In genomic region chr2:44444938-44445337, GRCm38 (mm10) we compare ENCODE assay signal across 26 mouse cellular contexts.
"Had no signal": no experiment of that assay in that cellular context is flagged by ENCODE, and none has a peak within 500 bp of the region (broad histone marks: within the 10 kb centered on the region; RNA-seq: fewer than 3 reads in every experiment).

No protein-coding gene starts in this region.

- H3K4me1 ChIP-seq: embryonic facial prominence, embryonic 12.5 days; forebrain, embryonic 15.5 days; heart, embryonic 10.5 days had no signal

- DNase-seq: cerebellum, adult 9-10 months; cerebellum, adult 9-11 months; cerebellum, postnatal 10 days; cerebellum, postnatal 14 days; cerebellum, postnatal 25 days; embryo, embryonic 11 days; forebrain, postnatal 0 days; gastrocnemius, adult 2 months; gastrocnemius, postnatal 10 days; gastrocnemius, postnatal 14 days; gastrocnemius, postnatal 25 days; gastrocnemius, postnatal 36 days; heart, adult 18-20 months; heart, adult 2 months had no signal

- H3K36me3 ChIP-seq: embryonic facial prominence, embryonic 10.5 days; embryonic facial prominence, embryonic 12.5 days; embryonic facial prominence, embryonic 15.5 days; forebrain, embryonic 12.5 days; forebrain, embryonic 15.5 days; heart, embryonic 10.5 days had no signal

- H3K9me3 ChIP-seq: embryonic facial prominence, embryonic 15.5 days had no signal

- H3K9ac ChIP-seq: embryonic facial prominence, embryonic 12.5 days; embryonic facial prominence, embryonic 13.5 days; embryonic facial prominence, embryonic 15.5 days; forebrain, embryonic 12.5 days; forebrain, embryonic 13.5 days; forebrain, embryonic 15.5 days; forebrain, postnatal 0 days had no signal

- H3K4me2 ChIP-seq: embryonic facial prominence, embryonic 12.5 days; embryonic facial prominence, embryonic 13.5 days; embryonic facial prominence, embryonic 15.5 days; forebrain, embryonic 12.5 days; forebrain, embryonic 13.5 days; forebrain, embryonic 15.5 days had no signal

- H3K4me3 ChIP-seq: embryonic facial prominence, embryonic 10.5 days; embryonic facial prominence, embryonic 12.5 days; embryonic facial prominence, embryonic 13.5 days; embryonic facial prominence, embryonic 15.5 days; erythroblast, embryonic 14.5 days; forebrain, embryonic 10.5 days; forebrain, embryonic 12.5 days; forebrain, embryonic 13.5 days; forebrain, embryonic 15.5 days; gastrocnemius, adult 2 months; heart, adult 2 months; heart, embryonic 10.5 days had no signal

- H3K27ac ChIP-seq: embryonic facial prominence, embryonic 10.5 days; embryonic facial prominence, embryonic 12.5 days; embryonic facial prominence, embryonic 13.5 days; embryonic facial prominence, embryonic 15.5 days; forebrain, embryonic 10.5 days; forebrain, embryonic 12.5 days; forebrain, embryonic 13.5 days; forebrain, embryonic 15.5 days; gastrocnemius, adult 2 months; heart, adult 2 months; heart, embryonic 10.5 days had no signal

- H3K27me3 ChIP-seq: embryonic facial prominence, embryonic 12.5 days; embryonic facial prominence, embryonic 13.5 days; embryonic facial prominence, embryonic 15.5 days; forebrain, embryonic 12.5 days; forebrain, embryonic 13.5 days; forebrain, embryonic 15.5 days had no signal

- ATAC-seq: forebrain, embryonic 13.5 days; forebrain, embryonic 14.5 days; forebrain, embryonic 15.5 days; forebrain, embryonic 16.5 days; forebrain, postnatal 0 days had no signal
